Mouse (Mus musculus): ENCODE data around the gene Ilvbl. TPM values are rescaled to one million over a fixed set of nuclear protein-coding genes. Genes with fewer than 3 reads are reported as not detected.

The Ilvbl gene
- 10 to 100 TPM; 81.2 to 85.4 TPM for polyA plus RNA-seq (2017; shearing (Covaris generic))

DNA sequence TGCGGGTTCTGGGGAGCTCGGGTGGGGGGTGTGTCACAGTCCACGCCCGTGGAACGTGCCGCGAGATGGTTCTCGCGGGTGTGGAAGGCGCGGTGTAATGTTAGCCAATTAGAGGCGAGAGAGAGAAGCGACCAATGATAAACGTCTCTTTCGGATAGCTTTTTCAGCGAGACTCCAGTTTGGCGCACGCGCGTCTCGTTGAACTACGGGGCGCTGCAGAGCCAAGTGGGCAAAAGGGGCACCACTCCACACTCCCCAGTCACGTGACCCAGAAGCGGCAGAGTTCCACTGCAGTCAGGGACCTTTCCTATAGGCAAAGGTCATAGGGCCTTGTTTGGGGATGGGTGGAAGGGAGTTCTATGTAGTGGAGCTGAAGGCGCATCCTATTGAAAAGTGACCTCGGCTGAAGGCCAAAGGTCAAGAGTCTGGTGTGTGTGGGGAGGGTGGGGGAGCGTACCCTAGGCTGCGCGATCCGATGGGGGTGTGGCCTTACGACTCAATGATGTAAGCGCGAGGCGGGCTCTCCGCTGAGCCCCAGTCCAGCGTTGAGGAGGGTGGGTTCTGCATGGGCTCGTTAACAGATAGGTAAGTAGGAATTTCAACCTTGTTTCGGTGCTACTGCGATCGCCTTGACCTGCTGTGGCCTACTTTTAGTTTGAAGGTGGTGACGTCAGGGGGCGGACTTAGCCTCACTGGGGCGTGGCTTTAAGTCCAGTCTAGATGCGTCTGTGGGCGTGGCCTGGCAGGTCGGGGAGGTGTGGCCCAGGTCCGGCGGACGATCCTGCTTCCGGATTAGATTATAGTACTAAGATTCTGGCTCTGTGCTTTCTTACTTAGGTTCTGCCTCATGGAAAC lies at the start of gene Ilvbl:
Gene Ilvbl, plus strand, starts transcription at position 97 of the 855 bp plus-strand sequence.

DNA sequence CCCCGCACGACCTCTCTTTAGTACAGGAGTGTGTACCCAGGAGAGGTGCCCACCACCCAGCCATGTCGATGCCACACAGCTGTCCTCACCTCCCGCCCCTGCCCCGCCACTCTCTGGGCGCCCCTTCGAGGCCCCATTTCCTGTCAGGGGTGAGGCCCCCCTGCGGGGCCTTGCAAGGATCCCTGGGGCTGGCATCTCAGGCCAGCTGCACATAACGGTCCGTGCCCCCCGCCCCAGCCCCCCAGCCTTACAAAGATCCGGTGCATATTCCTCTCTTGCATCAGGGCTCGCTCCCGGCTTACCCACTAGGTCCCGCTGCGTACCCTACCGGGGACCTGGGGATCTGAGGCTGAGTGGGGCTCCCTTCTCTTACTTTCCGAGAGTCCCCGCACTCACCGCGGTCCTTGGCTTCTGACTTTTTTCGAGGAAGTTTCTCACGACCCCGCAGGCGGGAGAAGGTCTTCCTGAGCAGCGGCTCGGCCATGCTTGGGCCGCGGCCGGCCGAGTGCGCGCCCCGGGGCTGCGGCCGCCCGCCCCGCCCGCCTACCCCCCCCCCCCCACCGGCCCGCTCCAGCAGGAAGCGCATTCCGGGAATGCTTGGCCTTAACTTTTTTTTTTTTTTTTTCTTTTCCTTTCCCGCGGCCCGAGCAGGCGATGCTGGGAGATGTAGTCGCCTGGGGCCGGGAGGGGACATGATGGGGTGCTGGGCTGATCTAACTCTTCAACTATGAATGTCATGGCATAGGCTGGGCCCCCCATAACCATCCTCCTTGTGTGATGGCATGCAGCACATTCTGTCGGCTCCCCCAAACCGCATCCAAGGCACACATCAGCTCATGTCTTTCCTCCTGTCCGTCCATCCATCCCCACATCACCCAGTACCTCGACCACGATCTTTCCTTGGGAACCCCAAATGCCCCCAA lies 17.5 kb downstream of the Ilvbl start, which contains the start of gene Syde1:
Gene Syde1, minus strand, starts transcription at position 559 of the 923 bp plus-strand sequence.

DNA sequence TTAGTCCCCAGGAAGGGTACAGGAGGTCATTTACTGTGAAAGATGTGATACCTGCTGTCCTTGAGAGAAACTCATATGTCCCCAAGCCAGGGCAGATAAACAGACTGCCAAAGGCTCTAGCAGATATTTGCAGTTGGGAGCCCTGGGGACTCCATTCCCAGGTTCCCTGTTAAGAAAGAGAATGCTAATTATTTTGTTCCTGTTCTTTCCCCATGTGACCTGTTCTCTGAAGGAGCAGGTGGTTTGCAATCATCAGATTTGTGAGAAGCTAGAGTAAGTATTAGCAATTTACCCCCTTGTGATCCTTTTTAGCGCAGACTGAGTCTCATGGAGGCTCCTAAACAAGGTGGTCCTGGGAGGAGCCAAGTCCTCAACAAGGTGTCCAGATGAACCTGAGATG lies 43.8 kb downstream of the Ilvbl start, which contains the start of gene Olfr1357:
Gene Olfr1357, minus strand, starts transcription at position 101 of the 400 bp plus-strand sequence.

Other genes starting within 250 kb of the Ilvbl start
- gene Agpat3, start 221.9 kb upstream of the Ilvbl start, polyA plus RNA-seq (2017; shearing (Covaris generic)): 100 to 1,000 TPM; 165 to 182 TPM
- 100 to 1,000 TPM; 282 to 328 TPM for gene Rrp1, start 161.3 kb upstream of the Ilvbl start, polyA plus RNA-seq (2017; shearing (Covaris generic))
- gene Cstb, start 148.7 kb upstream of the Ilvbl start, polyA plus RNA-seq (2017; shearing (Covaris generic)): 100 to 1,000 TPM in 1 of 2 experiments, 10 to 100 TPM in 1; 98.7 to 105 TPM
- gene Pdxk, start 109.4 kb upstream of the Ilvbl start, polyA plus RNA-seq (2017; shearing (Covaris generic)): 10 to 100 TPM; 12.8 to 17.4 TPM
- gene Olfr1358, start 56.9 kb upstream of the Ilvbl start, polyA plus RNA-seq (2017; shearing (Covaris generic)): not detected
- gene Syde1, start 17.6 kb downstream of the Ilvbl start, polyA plus RNA-seq (2017; shearing (Covaris generic)): 1 to 10 TPM in 1 of 2 experiments, under 1 TPM in 1; 0.70 to 2.1 TPM
- gene Olfr1357, start 43.7 kb downstream of the Ilvbl start, polyA plus RNA-seq (2017; shearing (Covaris generic)): under 1 TPM in 1 of 2 experiments, not detected in 1; 0.58 TPM
- gene Casp14, start 143.9 kb downstream of the Ilvbl start, polyA plus RNA-seq (2017; shearing (Covaris generic)): not detected
- under 1 TPM in 1 of 2 experiments, not detected in 1; 0.14 TPM for gene Ccdc105, start 178.7 kb downstream of the Ilvbl start, polyA plus RNA-seq (2017; shearing (Covaris generic))
- not detected for gene Slc1a6, start 206.2 kb downstream of the Ilvbl start, polyA plus RNA-seq (2017; shearing (Covaris generic))